Mouse (Mus musculus) adrenal gland, postnatal 0 days (tissue): ENCODE data around the gene Arrdc1. TPM values are rescaled to one million over a fixed set of nuclear protein-coding genes. Genes with fewer than 3 reads are reported as not detected.

ENCODE experiments used
- microRNA-seq: library from miRNA; unstranded; fragments of <30 nt; microRNA quantifications from one replicate; pipeline ENCODE4, GENCODE M21; 2016; ENCODE audit warnings: borderline replicate concordance; ENCODE audit not compliant: insufficient number of aligned reads
- polyA plus RNA-seq: library from polyadenylated mRNA; unstranded; fragments of >200 nt; fragmentation: Nextera tagmentation; extraction: Ambion mirVana; gene quantifications from 2 replicates; pipeline ENCODE4 v1.2.1, GENCODE M21; 2015

Gene Arrdc1
- polyA plus RNA-seq = 26.7 and 33.1 TPM in 2 replicates

DNA sequence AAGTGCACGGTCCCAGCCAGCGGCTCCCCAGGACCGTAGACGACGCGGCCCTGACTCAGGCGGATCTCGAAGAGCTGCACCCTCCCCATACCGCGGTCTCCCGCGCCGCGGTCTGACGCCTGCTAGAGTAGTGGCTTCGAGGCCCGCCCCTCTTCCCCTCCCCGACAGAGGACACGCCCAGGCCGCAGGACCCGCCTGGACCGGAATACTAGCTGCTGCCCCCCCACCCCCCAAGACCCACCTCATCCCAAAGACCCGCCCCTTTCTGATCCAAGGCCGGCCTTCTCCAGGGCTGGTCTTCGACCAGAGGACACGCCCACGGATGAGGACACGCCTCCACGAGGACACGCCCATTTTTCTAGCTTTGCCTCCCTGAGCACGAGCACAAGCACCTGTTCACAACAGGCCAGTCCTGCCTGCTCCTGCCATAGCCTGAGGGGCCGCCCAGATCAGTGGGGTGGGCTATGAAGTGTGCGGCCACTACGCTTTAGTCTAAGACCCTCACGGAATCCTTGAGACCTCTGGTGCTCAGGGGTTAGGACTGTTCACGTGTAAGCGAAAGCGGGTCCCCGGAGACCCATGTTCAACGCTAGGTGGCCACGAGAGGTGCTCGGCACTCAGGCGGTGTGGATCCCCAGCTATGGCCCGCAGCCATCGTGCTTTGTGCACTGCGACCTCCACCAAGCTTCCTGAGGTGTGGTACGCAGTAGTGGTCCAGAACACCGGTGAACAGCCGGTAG is at the start of gene Arrdc1:
Gene Arrdc1, minus strand, starts transcription at position 196 of the 740 bp plus-strand sequence.

DNA sequence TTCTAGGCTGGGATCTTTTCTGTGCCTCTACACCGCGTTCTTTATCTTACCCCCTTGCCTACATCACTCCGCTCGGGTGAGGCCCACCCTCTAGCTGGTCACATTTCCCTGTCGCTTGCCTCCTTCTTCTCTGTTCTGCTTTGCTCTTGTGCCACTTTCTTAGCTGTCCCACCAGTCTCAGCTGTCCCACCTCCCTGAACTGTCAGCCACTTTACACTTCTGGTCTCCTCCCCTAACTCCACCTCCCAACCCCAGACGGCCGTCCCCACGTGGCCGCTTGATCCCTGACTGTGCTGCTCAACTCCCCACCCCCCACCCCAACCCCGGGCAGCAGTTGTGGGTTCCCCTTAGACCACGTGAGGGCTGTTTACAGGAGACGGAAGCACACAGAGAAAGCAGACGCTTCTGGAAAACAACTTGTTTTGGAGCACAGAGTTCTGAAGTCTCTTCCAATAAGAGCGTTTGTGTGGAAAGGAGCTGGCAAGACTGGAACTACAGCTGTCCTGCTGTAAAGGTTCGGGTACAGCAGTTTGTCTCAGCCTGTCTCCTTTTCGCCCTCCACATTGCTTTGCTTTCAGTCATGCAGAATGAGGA is 40.7 kb upstream of the Arrdc1 start, which contains the start of gene Pnpla7:
Gene Pnpla7, plus strand, starts transcription at position 330 of the 594 bp plus-strand sequence.

DNA sequence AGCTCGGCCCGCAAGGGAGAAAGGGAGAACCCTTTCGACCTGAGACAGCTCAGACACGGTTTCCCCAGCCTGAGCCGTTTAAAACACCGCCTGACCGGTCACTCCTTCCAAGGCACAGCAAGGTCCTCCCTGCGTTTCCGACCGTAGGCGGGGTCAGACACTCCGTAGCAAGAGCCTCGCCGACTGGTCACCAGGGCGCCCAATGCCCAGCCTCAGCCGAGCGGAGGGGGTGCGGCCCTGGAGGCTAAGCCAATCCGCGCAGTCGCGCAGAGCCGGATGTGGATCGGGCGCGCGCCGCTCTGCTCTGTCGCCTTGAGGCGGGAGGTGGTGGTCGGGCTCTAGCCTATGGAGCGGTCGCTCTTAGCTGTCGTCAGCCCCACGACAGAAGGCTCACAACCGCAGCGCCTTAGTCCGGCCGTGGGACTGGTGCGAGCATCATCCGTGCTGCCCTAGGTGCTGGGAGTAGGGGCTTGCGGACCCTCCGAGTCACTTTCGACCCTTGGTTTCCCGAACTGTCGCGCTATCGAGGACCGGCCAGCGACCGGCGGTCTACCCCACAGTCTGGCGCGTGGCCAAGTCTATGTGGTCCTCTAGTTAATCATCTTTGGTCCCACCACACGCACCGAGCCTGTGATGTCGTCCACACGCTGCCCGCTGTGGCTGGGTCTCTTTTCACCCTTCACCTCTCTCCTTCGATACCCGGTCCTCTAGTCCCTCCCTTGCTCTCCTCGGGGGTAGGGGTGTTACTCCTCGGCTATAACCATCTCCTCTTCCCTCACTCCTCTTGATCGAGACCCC is 40.1 kb upstream of the Arrdc1 start, which contains the start of gene Mrpl41:
Gene Mrpl41, minus strand, starts transcription at position 193 of the 798 bp plus-strand sequence.

DNA sequence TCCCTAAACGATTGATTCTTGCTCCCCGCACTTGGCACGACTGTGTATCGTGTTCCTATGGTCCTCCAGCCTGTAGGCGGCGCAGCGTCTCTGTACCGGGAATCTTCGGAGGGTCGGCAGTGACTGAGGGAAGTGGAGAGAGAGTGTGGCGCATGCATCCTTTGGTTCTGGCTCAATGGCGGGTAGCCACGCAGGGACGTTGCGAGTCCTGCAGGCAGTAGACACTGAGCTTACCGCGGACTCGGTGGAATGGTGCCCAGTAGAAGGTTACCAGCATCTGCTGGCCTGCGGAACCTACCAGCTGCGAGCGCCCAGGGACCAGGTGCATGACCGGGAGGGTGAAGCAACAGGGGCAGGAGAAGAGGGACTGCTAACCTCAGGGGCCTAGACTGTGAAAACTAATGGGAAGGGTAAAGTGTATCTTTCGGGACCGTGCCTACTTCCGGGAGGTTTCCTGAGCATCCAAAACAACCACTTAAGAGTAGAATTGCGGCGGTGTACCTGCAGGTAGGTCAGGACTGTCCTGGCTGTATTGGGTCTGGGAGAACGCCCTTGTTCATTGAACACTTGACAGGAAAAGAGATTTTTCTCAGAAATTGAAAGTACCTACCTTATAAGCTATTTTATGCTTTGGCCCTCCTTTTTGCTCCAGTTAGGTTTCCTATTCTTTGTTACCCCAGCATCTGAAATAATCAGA is 27.4 kb upstream of the Arrdc1 start, which contains the start of gene Dph7:
Gene Dph7, plus strand, starts transcription at position 97 of the 697 bp plus-strand sequence.

DNA sequence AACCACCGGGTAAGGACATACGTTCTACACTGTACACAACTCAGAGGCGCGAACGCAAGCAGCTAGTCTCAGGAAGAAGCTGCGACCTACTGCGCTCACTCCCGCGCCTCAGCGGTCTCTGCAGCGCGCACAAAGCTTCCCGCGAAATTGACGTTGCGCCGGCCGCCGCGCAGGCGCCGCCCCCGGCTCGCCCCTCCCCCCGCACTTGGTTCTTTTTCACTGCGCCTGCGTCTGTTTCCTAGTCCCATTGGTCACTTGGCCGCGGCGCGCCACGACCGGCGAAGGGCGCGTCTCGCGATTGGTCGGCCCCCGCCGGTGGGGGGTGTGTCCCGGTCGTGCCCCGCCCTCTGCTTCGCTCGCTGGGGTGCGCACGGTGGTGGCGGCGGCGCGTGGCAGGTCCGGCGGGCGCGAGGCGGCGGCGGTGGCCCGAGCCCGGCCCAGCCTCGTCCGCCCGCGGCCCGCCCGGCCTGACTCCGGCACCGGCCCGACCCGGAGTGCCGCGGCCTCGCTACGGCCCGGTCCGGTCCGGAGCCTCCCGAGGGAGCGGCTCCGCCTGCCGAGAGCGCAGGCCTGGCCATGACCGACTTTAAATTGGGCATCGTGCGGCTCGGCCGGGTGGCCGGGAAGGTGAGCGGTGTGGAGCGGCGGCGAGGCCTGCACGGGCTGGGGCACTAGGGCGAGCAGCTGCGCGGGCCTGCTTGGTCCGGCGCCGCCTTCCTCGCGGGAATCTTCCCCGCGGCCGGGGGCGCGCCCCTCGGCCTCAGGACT is 14.6 kb upstream of the Arrdc1 start, which contains the start of gene Zmynd19:
Gene Zmynd19, plus strand, starts transcription at position 372 of the 768 bp plus-strand sequence.

DNA sequence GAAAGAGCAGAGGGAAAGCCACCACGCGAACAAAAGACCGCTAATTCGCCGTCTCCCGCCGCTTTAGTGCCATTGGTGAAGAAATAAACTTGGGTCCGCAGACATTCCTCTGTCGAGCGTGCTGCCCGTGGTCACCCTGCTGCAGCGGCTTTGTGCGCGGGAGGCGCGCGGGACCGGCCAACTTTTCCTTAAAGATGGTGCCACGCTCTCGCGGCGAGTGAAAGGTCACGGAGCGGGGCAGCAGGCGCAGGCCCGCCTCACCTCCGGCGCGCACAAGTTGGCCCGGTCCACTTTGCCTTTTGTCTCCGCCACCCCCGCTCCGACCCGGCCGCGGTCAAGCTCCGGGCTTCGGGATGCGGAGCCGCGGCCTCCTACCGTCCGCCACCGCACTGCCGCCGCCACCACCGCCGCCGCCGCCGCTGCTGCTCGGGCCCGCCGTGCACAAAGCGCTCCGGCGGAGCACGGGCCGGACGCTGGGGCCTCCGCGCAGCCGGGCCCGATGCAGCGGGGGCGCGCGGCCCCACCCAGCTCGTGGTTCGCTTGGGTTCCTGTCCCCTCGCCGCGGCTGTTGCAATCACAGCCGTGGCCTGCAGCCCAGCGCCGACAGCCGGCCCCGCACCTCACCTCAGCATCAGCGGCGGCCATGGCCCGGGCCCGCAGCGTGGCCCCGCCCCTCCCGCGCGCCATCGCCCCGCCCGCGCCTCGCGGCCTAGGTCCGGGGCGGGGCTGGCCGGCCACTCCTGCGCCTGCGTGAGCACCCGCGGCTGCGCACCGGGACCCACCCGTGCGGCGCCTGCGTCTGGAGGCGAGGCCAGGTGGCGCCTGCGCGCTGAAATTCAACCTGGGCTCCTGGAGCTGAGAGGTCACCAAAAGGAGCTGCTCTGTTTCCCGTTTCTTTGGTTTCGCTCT is 15.9 kb downstream of the Arrdc1 start, which contains the start of gene Ehmt1:
Gene Ehmt1, minus strand, starts transcription at position 685 of the 909 bp plus-strand sequence.

Small RNA genes within 50 kb of the gene (microRNA-seq; reads per million reads assigned to microRNA genes)
- gene Gm22875 = not detected

Other genes starting within 250 kb of the Arrdc1 start
- 1.2 and 2.8 TPM in 2 replicates for gene Cacna1b, start 172.1 kb downstream of the Arrdc1 start, polyA plus RNA-seq
- 25.3 and 32.7 TPM in 2 replicates for gene Ehmt1, start 15.6 kb downstream of the Arrdc1 start, polyA plus RNA-seq
- 8.9 and 9.8 TPM in 2 replicates for gene Zmynd19, start 14.5 kb upstream of the Arrdc1 start, polyA plus RNA-seq
- gene Dph7, start 27.1 kb upstream of the Arrdc1 start, polyA plus RNA-seq = 15.2 and 25.2 TPM in 2 replicates
- gene Mrpl41, start 39.8 kb upstream of the Arrdc1 start, polyA plus RNA-seq = 270 and 363 TPM in 2 replicates
- 10.8 and 21.4 TPM in 2 replicates for gene Pnpla7, start 40.8 kb upstream of the Arrdc1 start, polyA plus RNA-seq
- gene Nsmf, start 119.1 kb upstream of the Arrdc1 start, polyA plus RNA-seq = 54.6 and 57.0 TPM in 2 replicates
- gene Entpd8, start 145.1 kb upstream of the Arrdc1 start, polyA plus RNA-seq = 0.36 and 0.76 TPM in 2 replicates
- 0.17 TPM in 2 replicates for gene Noxa1, start 159.9 kb upstream of the Arrdc1 start, polyA plus RNA-seq
- gene Nrarp, start 245.5 kb upstream of the Arrdc1 start, polyA plus RNA-seq = 5.6 and 6.7 TPM in 2 replicates